Mouse (Mus musculus) testis, adult 2 months (tissue): Measurements from ENCODE around the gene Dicer1.

Experiments
- CTCF ChIP-seq: fragments of 200-500 bp; IDR thresholded peaks from 2 replicates; pipeline ENCODE4 v1.5.1; 2012; ENCODE audit warnings: low read depth, mild to moderate bottlenecking, inconsistent platforms, low read length, moderate library complexity; ENCODE audit not compliant: control insufficient read depth, insufficient read depth, insufficient replicate concordance
- POLR2A ChIP-seq: fragments of 200-500 bp; IDR thresholded peaks from 2 replicates; pipeline ENCODE4 v1.6.1; 2012; ENCODE audit warnings: low read depth, mild to moderate bottlenecking, inconsistent platforms, low read length, moderate library complexity; ENCODE audit not compliant: control insufficient read depth

GRCm38 (mm10) chr12:104684411-104684931, 67.3 kb downstream of the Dicer1 start:
- TF ChIP-seq CTCF, result no peak
- TF ChIP-seq POLR2A, result no peak
